Mouse (Mus musculus) cerebellum, adult 2 months (tissue): Measurements from ENCODE around the gene Sox15.
A peak's percentile ranks its signal among the peaks of the same experiment; 100 is the strongest.

Experiments used
- CTCF ChIP-seq: fragments of 200-500 bp; IDR thresholded peaks from 2 replicates; pipeline ENCODE4 v1.5.1; 2011; ENCODE audit warnings: low read depth, mild to moderate bottlenecking, control low read depth, low read length, moderate library complexity, borderline replicate concordance; ENCODE audit not compliant: insufficient read depth
- POLR2A ChIP-seq: fragments of 200-500 bp; IDR thresholded peaks from 2 replicates; pipeline ENCODE4 v1.6.1; 2011; ENCODE audit warnings: low read length, control low read depth, borderline replicate concordance; ENCODE audit not compliant: insufficient read depth

- TF ChIP-seq CTCF (peak; percentile 74), POLR2A (no peak)
Observed at GRCm38 (mm10) chr11:69656617-69657461, 1.7 kb downstream of the Sox15 start.
